Mouse (Mus musculus) neutrophil, adult 5-6 weeks (primary cell): ENCODE measurements around the gene Fbxl21. TPM values are rescaled to one million over a fixed set of nuclear protein-coding genes. Genes with fewer than 3 reads are reported as not detected.

Experiments used
- ATAC-seq: fragments of 151-379, 151-347 bp; 2 replicates; pipeline ENCODE4 v1.8.0; 2017; ENCODE audit warnings: mild to moderate bottlenecking, moderate TSS enrichment; ENCODE audit not compliant: insufficient number of reproducible peaks, poor library complexity, low FRiP score, severe bottlenecking; ENCODE audit errors: extremely low read depth
- total RNA-seq: library from RNA; stranded (forward); fragments of 200-1000 nt; gene quantifications from 2 replicates; pipeline ENCODE4 v1.2.3, GENCODE M21; 2017

Fbxl21 gene
- 0.61 and 0.70 TPM in 2 replicates for total RNA-seq

- ATAC-seq, result peak; percentile 79
These were observed at the start of gene Fbxl21 for GRCm38 (mm10) chr13:56522081-56522820. Fbxl21 (plus strand) TSS chr13:56522472.

- ATAC-seq, result no peak
These were observed 49.6 kb upstream of the Fbxl21 start for GRCm38 (mm10) chr13:56472661-56473060.

GRCm38 (mm10) chr13:56475363-56475762 is 46.9 kb upstream of the Fbxl21 start:
- ATAC-seq, result peak; percentile 40; the same call in 1 of the 2 replicates

- peak; percentile 45; the same call in 1 of the 2 replicates for ATAC-seq
These were observed 45.5 kb upstream of the Fbxl21 start for GRCm38 (mm10) chr13:56476790-56477189.

GRCm38 (mm10) chr13:56477271-56477670 is 45.0 kb upstream of the Fbxl21 start:
- ATAC-seq, result no peak

GRCm38 (mm10) chr13:56478027-56478426 is 44.2 kb upstream of the Fbxl21 start:
- ATAC-seq, result no peak

- ATAC-seq, result no peak
These were observed 40.1 kb upstream of the Fbxl21 start, which contains the start of gene Il9 for GRCm38 (mm10) chr13:56482146-56482545. Il9 (minus strand) TSS chr13:56482246.

- no peak for ATAC-seq
These were observed 34.3 kb upstream of the Fbxl21 start for GRCm38 (mm10) chr13:56488012-56488411.

- no peak for ATAC-seq
These were observed 27.8 kb upstream of the Fbxl21 start for GRCm38 (mm10) chr13:56494440-56494839.

- no peak for ATAC-seq
These were observed 22.1 kb upstream of the Fbxl21 start for GRCm38 (mm10) chr13:56500132-56500531.

- ATAC-seq, result no peak
These were observed 21.6 kb upstream of the Fbxl21 start for GRCm38 (mm10) chr13:56500636-56501035.

- ATAC-seq, result no peak
These were observed 20.3 kb upstream of the Fbxl21 start for GRCm38 (mm10) chr13:56501866-56502420.

GRCm38 (mm10) chr13:56506871-56507496 is 15.3 kb upstream of the Fbxl21 start:
- 0 out of 2 replicates have a peak, but pooled peaks have one; percentile 13 for ATAC-seq

GRCm38 (mm10) chr13:56509796-56510195 is 12.5 kb upstream of the Fbxl21 start:
- ATAC-seq, result no peak

GRCm38 (mm10) chr13:56513595-56513994 is 8.7 kb upstream of the Fbxl21 start:
- no peak for ATAC-seq

GRCm38 (mm10) chr13:56516311-56516710 is 6.0 kb upstream of the Fbxl21 start:
- ATAC-seq, result no peak

GRCm38 (mm10) chr13:56516816-56517215 is 5.5 kb upstream of the Fbxl21 start:
- ATAC-seq, result no peak

GRCm38 (mm10) chr13:56522821-56523167 is 522 bp downstream of the Fbxl21 start:
- ATAC-seq, result no peak

GRCm38 (mm10) chr13:56526871-56527270 is 4.6 kb downstream of the Fbxl21 start:
- no peak for ATAC-seq

GRCm38 (mm10) chr13:56527846-56528245 is 5.6 kb downstream of the Fbxl21 start:
- ATAC-seq, result no peak
